Mouse (Mus musculus) retina, adult 2 months (tissue): ENCODE results near the gene Bco2.

Source experiments
- DNase-seq: peaks from one replicate; pipeline ENCODE4 v3.0.0-alpha.2; 2012; ENCODE audit warnings: low read depth, low spot score

The Bco2 gene

GRCm38 (mm10) chr9:50555094-50555446 is at the start of gene Bco2:
Gene Bco2, minus strand, starts transcription at chr9:50555181.
- peak; percentile 22 for DNase-seq

DNA sequence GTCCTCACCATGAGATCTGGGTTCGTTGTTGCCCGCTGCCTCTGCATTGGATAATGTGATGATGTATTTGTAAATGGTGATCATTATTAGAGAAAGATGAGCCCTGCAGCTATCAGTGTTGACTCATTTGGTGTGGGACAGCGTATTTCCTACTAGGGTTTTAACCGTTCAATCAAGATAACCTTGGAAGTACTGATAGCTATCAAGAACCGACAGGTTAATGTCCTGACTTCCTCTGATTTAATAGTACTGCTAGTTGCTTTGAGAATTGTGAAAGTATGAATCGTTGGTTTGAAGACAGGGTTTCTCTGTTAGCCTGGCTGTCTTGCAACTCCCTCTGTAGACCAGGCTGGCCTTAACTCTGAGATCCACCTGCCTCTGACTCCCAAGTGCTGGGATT is 49.4 kb upstream of the Bco2 start:
- no peak for DNase-seq

DNA sequence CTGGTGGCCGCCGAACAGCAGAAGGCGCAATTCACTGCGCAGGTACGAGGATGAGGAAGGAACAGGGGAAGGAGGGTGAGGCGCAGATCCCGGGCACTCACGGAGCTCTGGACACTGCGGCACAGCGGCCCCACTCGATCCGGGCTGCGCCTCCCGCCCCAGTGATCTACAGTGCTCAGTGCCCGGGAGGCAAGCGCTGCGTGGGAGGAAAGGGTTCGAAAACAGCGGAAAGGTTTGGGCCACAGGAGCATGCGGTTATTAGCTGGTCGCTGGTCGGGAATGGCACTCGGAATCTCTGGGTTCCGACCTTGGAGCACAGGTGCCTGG is 49.0 kb upstream of the Bco2 start:
- DNase-seq = no peak

DNA sequence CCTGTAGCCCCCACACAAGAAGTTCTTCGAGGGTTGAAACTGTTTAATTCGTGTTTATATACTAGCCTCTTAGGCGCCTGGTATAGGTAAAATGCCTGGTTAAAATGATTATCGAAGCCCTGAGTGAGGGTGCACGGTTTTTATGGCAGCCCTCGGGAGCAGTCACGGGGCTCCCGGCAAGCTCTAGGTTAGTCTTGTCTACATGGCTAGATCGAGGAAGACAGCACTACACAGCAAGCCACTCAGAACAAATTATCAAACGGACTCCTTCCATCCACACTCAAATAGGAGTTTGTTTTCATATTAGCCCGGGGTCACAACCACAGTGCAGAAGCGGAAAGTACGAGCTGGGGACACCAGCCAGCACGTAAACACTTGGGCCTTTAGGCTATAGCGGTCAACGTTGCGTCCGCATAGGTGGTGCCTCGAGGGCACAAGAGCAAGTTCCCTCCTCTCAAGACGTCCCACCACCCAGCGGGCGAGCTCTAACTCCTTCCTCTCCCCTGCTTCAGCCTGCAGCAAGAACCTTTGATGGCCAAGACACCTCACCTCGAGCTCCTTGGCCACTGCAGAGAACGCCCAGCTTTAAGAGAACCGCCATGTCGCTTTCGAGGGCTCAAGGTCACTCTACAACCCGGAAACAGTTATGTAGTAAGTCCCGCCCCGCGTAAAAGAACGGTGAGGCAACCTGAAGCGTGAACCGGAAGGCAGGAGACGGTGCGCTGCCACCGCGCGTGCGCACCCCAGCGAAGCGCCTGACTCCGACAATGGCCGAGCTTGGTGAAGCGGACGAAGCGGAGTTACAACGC is 48.4 kb upstream of the Bco2 start, which contains the start of the genes Sdhd and Timm8b:
TSS of gene Sdhd (minus strand) at position 624 of the 809 bp plus-strand sequence.
TSS of gene Timm8b (plus strand) at position 722 of the 809 bp plus-strand sequence.
- DNase-seq = peak; percentile 92

DNA sequence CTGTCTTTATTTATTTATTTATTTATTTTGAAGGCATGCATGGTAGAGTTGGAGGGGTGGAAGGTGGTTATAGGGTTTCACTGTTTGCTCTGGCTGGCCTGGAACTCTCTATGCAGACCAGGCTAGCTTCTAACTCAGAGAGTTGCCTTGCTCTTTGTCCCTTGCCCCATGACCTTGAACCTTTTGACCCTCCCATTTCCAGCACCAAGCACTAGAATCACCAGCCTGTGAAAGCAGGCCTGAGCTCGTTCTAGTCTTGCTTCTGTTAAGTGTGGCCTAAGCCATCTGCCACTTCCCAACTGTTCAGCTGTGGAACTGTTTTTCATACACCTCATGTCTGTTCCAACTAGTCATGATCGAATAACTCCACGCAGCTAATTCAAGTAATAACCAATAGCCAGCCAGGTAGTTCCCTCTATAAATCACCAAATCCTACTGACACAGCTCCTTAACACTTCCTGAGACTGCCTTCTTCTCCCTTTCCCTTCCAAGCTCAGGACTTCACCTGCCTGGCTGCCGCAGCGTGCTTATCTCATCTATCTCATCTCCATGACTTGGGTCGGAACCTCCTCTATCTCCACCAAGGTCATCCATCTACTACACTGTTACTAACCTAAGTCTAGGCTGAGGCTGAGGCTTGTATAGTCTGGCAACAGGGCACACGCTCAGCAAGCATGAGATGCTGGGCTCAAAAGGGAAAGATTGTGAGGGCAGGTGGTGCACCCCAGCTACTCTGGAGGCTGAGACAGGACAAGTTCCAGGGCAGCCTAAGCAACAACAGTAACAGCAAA is 47.3 kb upstream of the Bco2 start:
- DNase-seq = no peak

DNA sequence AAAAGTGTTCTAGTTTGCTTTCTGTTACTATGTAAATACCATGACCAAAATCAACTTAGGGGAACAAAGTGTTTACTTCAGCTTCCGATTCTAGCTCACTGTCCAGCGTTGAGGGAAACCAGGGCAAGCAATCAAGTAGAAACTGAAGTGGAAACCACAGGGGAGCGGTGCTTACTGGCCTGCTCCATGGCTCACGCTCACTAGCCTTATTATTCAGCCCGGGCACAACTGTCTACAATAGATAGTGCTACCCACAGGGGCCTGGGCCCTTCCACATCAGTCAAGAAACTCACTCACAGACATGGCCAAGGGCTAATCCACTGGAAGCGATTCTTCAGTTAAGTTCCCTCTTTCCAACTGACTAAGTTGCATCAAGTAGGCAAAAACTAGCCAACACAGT is 46.6 kb upstream of the Bco2 start:
- no peak for DNase-seq

DNA sequence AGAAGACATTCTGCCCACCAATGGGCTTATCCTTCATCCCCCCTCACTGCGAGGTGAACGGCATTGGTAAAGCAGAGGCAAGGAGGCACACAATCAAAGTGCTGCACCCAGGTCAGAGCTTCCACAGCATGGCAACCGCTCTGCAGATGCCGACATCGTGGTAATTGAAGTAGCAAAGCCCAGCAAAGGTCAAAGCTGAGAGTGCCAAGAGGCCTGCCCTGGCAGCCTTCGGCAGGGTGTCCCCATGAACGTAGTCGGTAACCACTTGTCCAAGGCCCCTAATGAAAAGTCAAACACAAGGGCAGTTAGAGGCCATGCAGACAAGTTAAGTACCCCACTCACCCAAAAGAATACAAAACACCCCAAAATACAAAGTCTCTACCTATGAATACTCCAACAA is 42.0 kb upstream of the Bco2 start:
- no peak for DNase-seq

- no peak for DNase-seq
Measured at GRCm38 (mm10) chr9:50594794-50595417, 39.9 kb upstream of the Bco2 start.

DNA sequence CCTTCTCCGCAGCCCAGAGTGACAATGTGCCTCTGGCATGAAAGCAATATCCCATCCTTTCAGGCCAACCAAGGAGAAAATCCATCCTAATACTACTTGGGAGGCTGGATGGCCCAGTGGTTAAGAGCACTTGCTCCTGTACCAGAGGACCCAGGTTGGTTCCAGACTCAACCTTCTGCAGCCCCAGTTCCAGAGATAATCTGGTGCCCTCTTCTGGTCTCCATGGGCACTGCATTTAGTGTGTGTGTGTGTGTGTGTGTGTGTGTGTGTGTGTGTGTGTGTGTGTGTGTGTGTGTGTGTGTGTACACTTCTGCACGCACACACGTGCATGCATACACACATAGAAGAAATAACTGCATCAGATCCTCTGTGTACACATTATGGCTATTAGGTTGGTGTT is 38.6 kb upstream of the Bco2 start:
- DNase-seq = no peak

DNA sequence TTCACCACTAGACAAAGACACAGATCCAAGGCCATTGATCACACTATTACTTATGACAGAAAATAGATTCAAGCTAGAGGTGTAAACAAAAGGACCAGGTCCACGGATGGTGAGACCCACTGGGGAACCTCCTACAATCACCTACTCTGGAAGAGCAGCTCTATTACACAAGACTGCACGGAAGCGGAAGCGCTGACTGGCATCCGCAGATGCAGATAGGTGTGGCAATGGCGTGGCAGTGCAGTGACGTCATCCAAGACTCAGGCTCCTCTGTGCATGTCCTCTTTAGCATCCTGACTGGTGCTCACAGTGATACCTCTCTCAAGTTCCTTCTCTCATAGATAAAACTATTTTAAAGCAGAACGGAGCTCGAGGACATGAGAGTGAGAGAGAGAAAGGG is 38.0 kb upstream of the Bco2 start:
- no peak for DNase-seq

GRCm38 (mm10) chr9:50590856-50591518 is 36.0 kb upstream of the Bco2 start:
- DNase-seq = no peak

DNA sequence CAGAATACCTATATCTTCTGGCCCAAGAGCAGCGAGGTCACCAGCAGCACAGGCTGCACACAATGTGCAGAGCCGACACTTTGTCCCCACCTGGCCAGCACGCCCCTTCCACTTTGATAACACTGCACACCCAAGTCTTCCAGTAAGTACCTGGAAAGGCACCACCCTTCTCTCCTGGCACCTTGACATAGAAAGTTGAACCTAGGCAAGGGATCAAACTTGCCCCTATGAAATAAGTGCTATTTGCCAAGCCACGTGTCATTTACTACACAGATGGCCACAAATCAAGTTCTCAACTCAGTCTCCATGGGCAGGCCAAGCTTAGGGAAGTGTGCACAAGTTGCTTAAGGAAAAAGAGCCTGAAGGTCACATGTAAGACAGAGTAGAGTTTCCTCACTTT is 32.0 kb upstream of the Bco2 start:
- DNase-seq = no peak

GRCm38 (mm10) chr9:50585145-50585818 is 30.3 kb upstream of the Bco2 start:
- DNase-seq = no peak

GRCm38 (mm10) chr9:50580370-50580769 is 25.4 kb upstream of the Bco2 start:
- DNase-seq = no peak

- no peak for DNase-seq
Measured at GRCm38 (mm10) chr9:50569599-50570525, 14.9 kb upstream of the Bco2 start.

GRCm38 (mm10) chr9:50567881-50568280 is 12.9 kb upstream of the Bco2 start:
- DNase-seq = no peak

DNA sequence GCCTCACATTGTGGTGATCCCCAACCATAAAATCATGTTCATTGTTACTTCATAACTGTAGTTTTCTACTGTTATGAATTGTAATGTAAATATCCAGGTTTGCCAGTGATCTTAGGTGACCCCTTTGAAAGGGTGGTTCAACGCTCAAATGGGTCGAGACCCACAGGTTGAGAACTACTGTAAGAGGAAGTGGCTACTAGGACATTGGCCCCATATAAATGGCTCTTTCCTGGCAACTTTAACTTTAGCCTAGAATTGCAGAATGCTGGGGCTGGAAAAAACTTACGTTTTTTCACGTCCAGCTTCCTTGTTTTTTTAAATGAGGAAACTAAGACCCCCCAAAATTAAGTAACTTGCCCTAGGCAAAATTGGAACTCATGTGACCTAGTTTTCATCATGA is 12.4 kb upstream of the Bco2 start:
- no peak for DNase-seq

DNA sequence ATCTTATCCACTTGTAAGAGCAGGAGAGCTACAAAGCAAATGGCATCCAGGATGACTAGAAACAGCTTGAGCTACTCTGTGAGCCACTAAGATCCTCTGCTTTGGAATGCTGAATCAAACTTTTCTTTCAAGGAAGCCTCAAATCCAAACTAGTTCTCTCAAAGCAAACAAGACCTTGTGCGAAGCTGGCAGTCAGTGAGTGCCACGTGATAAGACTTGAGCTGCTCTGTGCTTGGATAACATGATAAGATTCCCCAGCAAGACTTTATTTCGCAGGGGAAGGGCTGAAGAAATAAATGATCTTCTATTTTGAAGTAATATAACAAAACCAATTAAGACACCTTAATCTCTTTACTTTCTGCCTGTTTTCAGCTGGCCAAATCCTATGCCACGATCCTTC is 11.0 kb upstream of the Bco2 start:
- DNase-seq = no peak

GRCm38 (mm10) chr9:50565173-50565572 is 10.2 kb upstream of the Bco2 start:
- DNase-seq = no peak

- no peak for DNase-seq
Measured at GRCm38 (mm10) chr9:50561918-50562360, 7.0 kb upstream of the Bco2 start.
